Mouse (Mus musculus): ENCODE measurements around the gene Xylt1. TPM values are rescaled to one million over a fixed set of nuclear protein-coding genes. Genes with fewer than 3 reads are reported as not detected.

The Xylt1 gene
- polyA plus RNA-seq, 1 experiment from 2014 or later, result 2.7 TPM

- no peak for ATAC-seq (ENCODE audit: insufficient number of reproducible peaks, insufficient read depth, low FRiP score, low read depth)
- 93% methylated on average over 7 of the region's 7 CpGs for WGBS
- Histone ChIP-seq H3K4me3 (ENCODE audit: low read depth, low read length) (no peak overlapping the region), H3K9me3 (ENCODE audit: control insufficient read depth, low read depth, low read length) (no peaks in the 10 kb centered on the region), H3K4me1 (ENCODE audit: control insufficient read depth, insufficient read depth, low read length) (no peaks in the 10 kb centered on the region), H3K4me2 (replicated peaks; ENCODE audit: low read depth, low read length) (no peak overlapping the region), H3K27me3 (ENCODE audit: control insufficient read depth, insufficient read depth, low read length) (no peaks in the 10 kb centered on the region), H3K9ac (replicated peaks; ENCODE audit: low read depth, low read length) (no peak overlapping the region), H3K36me3 (ENCODE audit: control insufficient read depth, insufficient read depth, low read length) (no peaks in the 10 kb centered on the region), H3K27ac (ENCODE audit: low read length) (no peak overlapping the region)
These were observed 104.3 kb downstream of the Xylt1 start for GRCm38 (mm10) chr7:117484989-117485536.

GRCm38 (mm10) chr7:117486425-117487172 lies 105.8 kb downstream of the Xylt1 start:
- no peaks in the 10 kb centered on the region for H3K36me3 ChIP-seq (ENCODE audit: control insufficient read depth, insufficient read depth, low read length)
- no peak overlapping the region for H3K4me3 ChIP-seq (ENCODE audit: low read depth, low read length)
- no peak overlapping the region for H3K27ac ChIP-seq (ENCODE audit: low read length)
- no peak overlapping the region for H3K9ac ChIP-seq (replicated peaks; ENCODE audit: low read depth, low read length)
- no peak overlapping the region for H3K4me2 ChIP-seq (replicated peaks; ENCODE audit: low read depth, low read length)
- H3K9me3 ChIP-seq (ENCODE audit: control insufficient read depth, low read depth, low read length), result no peaks in the 10 kb centered on the region
- no peak for ATAC-seq (ENCODE audit: insufficient number of reproducible peaks, insufficient read depth, low FRiP score, low read depth)
- no peaks in the 10 kb centered on the region for H3K27me3 ChIP-seq (ENCODE audit: control insufficient read depth, insufficient read depth, low read length)
- 67% methylated on average over 7 of the region's 7 CpGs for WGBS
- H3K4me1 ChIP-seq (ENCODE audit: control insufficient read depth, insufficient read depth, low read length), result no peaks in the 10 kb centered on the region

- Histone ChIP-seq H3K27ac (ENCODE audit: low read length) (no peak overlapping the region), H3K9me3 (ENCODE audit: control insufficient read depth, low read depth, low read length) (no peaks in the 10 kb centered on the region), H3K36me3 (ENCODE audit: control insufficient read depth, insufficient read depth, low read length) (no peaks in the 10 kb centered on the region), H3K27me3 (ENCODE audit: control insufficient read depth, insufficient read depth, low read length) (no peaks in the 10 kb centered on the region), H3K4me3 (ENCODE audit: low read depth, low read length) (no peak overlapping the region), H3K4me1 (ENCODE audit: control insufficient read depth, insufficient read depth, low read length) (no peaks in the 10 kb centered on the region), H3K4me2 (replicated peaks; ENCODE audit: low read depth, low read length) (no peak overlapping the region), H3K9ac (replicated peaks; ENCODE audit: low read depth, low read length) (no peak overlapping the region)
- 87% methylated on average over 2 of the region's 2 CpGs for WGBS
- ATAC-seq (ENCODE audit: insufficient number of reproducible peaks, insufficient read depth, low FRiP score, low read depth), result no peak
These were observed 106.4 kb downstream of the Xylt1 start for GRCm38 (mm10) chr7:117487173-117487490.

- Histone ChIP-seq H3K9me3 (ENCODE audit: control insufficient read depth, low read depth, low read length) (no peaks in the 10 kb centered on the region), H3K27ac (ENCODE audit: low read length) (no peak overlapping the region), H3K4me1 (ENCODE audit: control insufficient read depth, insufficient read depth, low read length) (no peaks in the 10 kb centered on the region), H3K9ac (replicated peaks; ENCODE audit: low read depth, low read length) (no peak overlapping the region), H3K4me2 (replicated peaks; ENCODE audit: low read depth, low read length) (no peak overlapping the region), H3K27me3 (ENCODE audit: control insufficient read depth, insufficient read depth, low read length) (no peaks in the 10 kb centered on the region), H3K36me3 (ENCODE audit: control insufficient read depth, insufficient read depth, low read length) (no peaks in the 10 kb centered on the region), H3K4me3 (ENCODE audit: low read depth, low read length) (no peak overlapping the region)
- no peak for ATAC-seq (ENCODE audit: insufficient number of reproducible peaks, insufficient read depth, low FRiP score, low read depth)
- WGBS, result 71% methylated on average over 5 of the region's 5 CpGs
These were observed 109.2 kb downstream of the Xylt1 start for GRCm38 (mm10) chr7:117489973-117490372.

GRCm38 (mm10) chr7:117490500-117491205 lies 109.9 kb downstream of the Xylt1 start:
- WGBS, result 63% methylated on average over 9 of the region's 9 CpGs
- Histone ChIP-seq H3K9me3 (ENCODE audit: control insufficient read depth, low read depth, low read length) (no peaks in the 10 kb centered on the region), H3K36me3 (ENCODE audit: control insufficient read depth, insufficient read depth, low read length) (no peaks in the 10 kb centered on the region), H3K4me3 (ENCODE audit: low read depth, low read length) (no peak overlapping the region), H3K9ac (replicated peaks; ENCODE audit: low read depth, low read length) (no peak overlapping the region), H3K4me2 (replicated peaks; ENCODE audit: low read depth, low read length) (no peak overlapping the region), H3K27me3 (ENCODE audit: control insufficient read depth, insufficient read depth, low read length) (no peaks in the 10 kb centered on the region), H3K4me1 (ENCODE audit: control insufficient read depth, insufficient read depth, low read length) (0 out of 2 replicates have a peak, but pooled peaks cover under 1% of the 10 kb centered on the region), H3K27ac (ENCODE audit: low read length) (no peak overlapping the region)
- no peak for ATAC-seq (ENCODE audit: insufficient number of reproducible peaks, insufficient read depth, low FRiP score, low read depth)

- Histone ChIP-seq H3K4me3 (ENCODE audit: low read depth, low read length) (no peak overlapping the region), H3K27me3 (ENCODE audit: control insufficient read depth, insufficient read depth, low read length) (no peaks in the 10 kb centered on the region), H3K9me3 (ENCODE audit: control insufficient read depth, low read depth, low read length) (no peaks in the 10 kb centered on the region), H3K4me2 (replicated peaks; ENCODE audit: low read depth, low read length) (no peak overlapping the region), H3K4me1 (ENCODE audit: control insufficient read depth, insufficient read depth, low read length) (0 out of 2 replicates have a peak, but pooled peaks cover 2% of the 10 kb centered on the region), H3K27ac (ENCODE audit: low read length) (no peak overlapping the region), H3K9ac (replicated peaks; ENCODE audit: low read depth, low read length) (no peak overlapping the region), H3K36me3 (ENCODE audit: control insufficient read depth, insufficient read depth, low read length) (no peaks in the 10 kb centered on the region)
- no peak for ATAC-seq (ENCODE audit: insufficient number of reproducible peaks, insufficient read depth, low FRiP score, low read depth)
- 81% methylated on average over 5 of the region's 5 CpGs for WGBS
These were observed 110.7 kb downstream of the Xylt1 start for GRCm38 (mm10) chr7:117491495-117491894.

- Histone ChIP-seq H3K4me3 (ENCODE audit: low read depth, low read length) (no peak overlapping the region), H3K9ac (replicated peaks; ENCODE audit: low read depth, low read length) (no peak overlapping the region), H3K4me2 (replicated peaks; ENCODE audit: low read depth, low read length) (no peak overlapping the region), H3K27me3 (ENCODE audit: control insufficient read depth, insufficient read depth, low read length) (no peaks in the 10 kb centered on the region), H3K27ac (ENCODE audit: low read length) (no peak overlapping the region), H3K36me3 (ENCODE audit: control insufficient read depth, insufficient read depth, low read length) (no peaks in the 10 kb centered on the region), H3K9me3 (ENCODE audit: control insufficient read depth, low read depth, low read length) (no peaks in the 10 kb centered on the region), H3K4me1 (ENCODE audit: control insufficient read depth, insufficient read depth, low read length) (0 out of 2 replicates have a peak, but pooled peaks cover 2% of the 10 kb centered on the region)
- ATAC-seq (ENCODE audit: insufficient number of reproducible peaks, insufficient read depth, low FRiP score, low read depth), result no peak
- 87% methylated on average over 6 of the region's 6 CpGs for WGBS
These were observed 113.4 kb downstream of the Xylt1 start for GRCm38 (mm10) chr7:117494210-117494609.

- H3K4me3 ChIP-seq (ENCODE audit: low read depth, low read length), result no peak overlapping the region
- H3K27me3 ChIP-seq (ENCODE audit: control insufficient read depth, insufficient read depth, low read length), result no peaks in the 10 kb centered on the region
- 0 out of 2 replicates have a peak, but pooled peaks cover 2% of the 10 kb centered on the region for H3K4me1 ChIP-seq (ENCODE audit: control insufficient read depth, insufficient read depth, low read length)
- no peak overlapping the region for H3K4me2 ChIP-seq (replicated peaks; ENCODE audit: low read depth, low read length)
- H3K27ac ChIP-seq (ENCODE audit: low read length), result no peak overlapping the region
- H3K36me3 ChIP-seq (ENCODE audit: control insufficient read depth, insufficient read depth, low read length), result no peaks in the 10 kb centered on the region
- H3K9ac ChIP-seq (replicated peaks; ENCODE audit: low read depth, low read length), result no peak overlapping the region
- ATAC-seq (ENCODE audit: insufficient number of reproducible peaks, insufficient read depth, low FRiP score, low read depth), result no peak
- WGBS, result 80% methylated on average over 8 of the region's 8 CpGs
- no peaks in the 10 kb centered on the region for H3K9me3 ChIP-seq (ENCODE audit: control insufficient read depth, low read depth, low read length)
These were observed 114.0 kb downstream of the Xylt1 start for GRCm38 (mm10) chr7:117494618-117495310.

Data from stomach, embryonic 14.5 days (tissue).